Mouse (Mus musculus) central nervous system, embryonic 11.5 days (tissue): ENCODE results near the gene Stub1. TPM values are rescaled to one million over a fixed set of nuclear protein-coding genes. Genes with fewer than 3 reads are reported as not detected.

Experiments
- polyA plus RNA-seq: library from polyadenylated mRNA; depleted of rRNA; stranded (reverse); fragments of >200 nt; gene quantifications from 2 replicates; pipeline ENCODE4 v1.2.3, GENCODE M21; 2012; rRNA removed

Gene Stub1
- polyA plus RNA-seq, 1 experiment: 275 TPM

Other genes with a start within 250 kb of the Stub1 start
- gene Gng13, start 116.2 kb downstream of the Stub1 start, polyA plus RNA-seq: 0.26 and 0.48 TPM in 2 replicates
- 32.4 and 35.5 TPM in 2 replicates for gene Chtf18, start 106.0 kb downstream of the Stub1 start, polyA plus RNA-seq
- gene Rpusd1, start 105.7 kb downstream of the Stub1 start, polyA plus RNA-seq: 18.4 and 32.8 TPM in 2 replicates
- 0.02 and 0.05 TPM in 2 replicates for gene Mslnl, start 97.4 kb downstream of the Stub1 start, polyA plus RNA-seq
- 0.12 and 0.66 TPM in 2 replicates for gene Msln, start 79.0 kb downstream of the Stub1 start, polyA plus RNA-seq
- gene Narfl, start 59.6 kb downstream of the Stub1 start, polyA plus RNA-seq: 16.3 and 21.2 TPM in 2 replicates
- 111 and 132 TPM in 2 replicates for gene Haghl, start 47.7 kb downstream of the Stub1 start, polyA plus RNA-seq
- gene Ccdc78, start 46.8 kb downstream of the Stub1 start, polyA plus RNA-seq: 0.09 and 0.10 TPM in 2 replicates
- 88.5 and 121 TPM in 2 replicates for gene Fam173a, start 40.5 kb downstream of the Stub1 start, polyA plus RNA-seq
- gene AC134908.4, start 37.7 kb downstream of the Stub1 start, polyA plus RNA-seq: 0.35 TPM in 1 of 2 replicates, not detected in the other
- gene Metrn, start 36.3 kb downstream of the Stub1 start, polyA plus RNA-seq: 185 and 306 TPM in 2 replicates
- gene Fbxl16, start 24.3 kb downstream of the Stub1 start, polyA plus RNA-seq: 22.0 and 23.9 TPM in 2 replicates
- gene Wdr24, start 9.8 kb downstream of the Stub1 start, polyA plus RNA-seq: 31.7 and 41.2 TPM in 2 replicates
- 40.7 and 69.5 TPM in 2 replicates for gene Jmjd8, start 4.5 kb downstream of the Stub1 start, polyA plus RNA-seq
- gene Rhbdl1, start 3.9 kb upstream of the Stub1 start, polyA plus RNA-seq: 10.0 and 12.2 TPM in 2 replicates
- 4.6 and 8.4 TPM in 2 replicates for gene Gm20683, start 8.4 kb upstream of the Stub1 start, polyA plus RNA-seq
- gene Rhot2, start 11.4 kb upstream of the Stub1 start, polyA plus RNA-seq: 83.1 and 93.9 TPM in 2 replicates
- gene Wdr90, start 28.1 kb upstream of the Stub1 start, polyA plus RNA-seq: 66.2 and 66.6 TPM in 2 replicates
- gene Mcrip2, start 35.4 kb upstream of the Stub1 start, polyA plus RNA-seq: 7.2 and 8.3 TPM in 2 replicates
- gene Mettl26, start 41.7 kb upstream of the Stub1 start, polyA plus RNA-seq: 62.4 and 68.5 TPM in 2 replicates
- gene Wfikkn1, start 47.5 kb upstream of the Stub1 start, polyA plus RNA-seq: 1.1 and 1.2 TPM in 2 replicates
- gene Rab40c, start 86.3 kb upstream of the Stub1 start, polyA plus RNA-seq: 37.2 and 44.0 TPM in 2 replicates
- gene Pigq, start 111.5 kb upstream of the Stub1 start, polyA plus RNA-seq: 78.0 and 105 TPM in 2 replicates
- 0.52 and 0.92 TPM in 2 replicates for gene Nhlrc4, start 111.6 kb upstream of the Stub1 start, polyA plus RNA-seq
- gene A930017K11Rik, start 119.2 kb upstream of the Stub1 start, polyA plus RNA-seq: 0.10 TPM in 2 replicates
- gene Capn15, start 152.4 kb upstream of the Stub1 start, polyA plus RNA-seq: 30.1 and 36.6 TPM in 2 replicates
- 49.1 and 66.0 TPM in 2 replicates for gene Rab11fip3, start 236.2 kb upstream of the Stub1 start, polyA plus RNA-seq